Mouse (Mus musculus) forebrain, embryonic 15.5 days (tissue): ENCODE measurements around the gene Kcnk10. TPM values are rescaled to one million over a fixed set of nuclear protein-coding genes. Genes with fewer than 3 reads are reported as not detected.

Experiments used
- ATAC-seq: fragments of 200-750 bp; cut with Nextera tagmentation; replicated peaks from 2 replicates; pipeline ENCODE4 v1.8.0; 2017; ENCODE audit warnings: mild to moderate bottlenecking, moderate TSS enrichment, moderate library complexity
- H3K27ac ChIP-seq: fragments of 300-500 bp; sonication (generic); replicated peaks from 2 replicates; pipeline ENCODE4 v1.5.1; 2015; ENCODE audit warnings: mild to moderate bottlenecking, inconsistent platforms
- H3K27me3 ChIP-seq: fragments of 300-500 bp; sonication (generic); 2 replicates; pipeline ENCODE4 v1.6.1; 2015; ENCODE audit warnings: inconsistent platforms
- H3K36me3 ChIP-seq: fragments of 300-500 bp; sonication (generic); 2 replicates; pipeline ENCODE4 v1.6.1; 2015; ENCODE audit warnings: mild to moderate bottlenecking, inconsistent platforms
- H3K4me1 ChIP-seq: fragments of 300-500 bp; sonication (generic); 2 replicates; pipeline ENCODE4 v1.6.1; 2015; ENCODE audit warnings: inconsistent platforms
- H3K4me2 ChIP-seq: fragments of 300-500 bp; sonication (generic); replicated peaks from 2 replicates; pipeline ENCODE4 v1.6.1; 2015; ENCODE audit warnings: mild to moderate bottlenecking, inconsistent platforms
- H3K4me3 ChIP-seq: fragments of 300-500 bp; sonication (generic); 2 replicates; pipeline ENCODE4 v1.5.1; 2015; ENCODE audit warnings: mild to moderate bottlenecking, inconsistent platforms
- H3K9ac ChIP-seq: fragments of 300-500 bp; sonication (generic); replicated peaks from 2 replicates; pipeline ENCODE4 v1.6.1; 2015; ENCODE audit warnings: mild to moderate bottlenecking, inconsistent platforms
- H3K9me3 ChIP-seq: fragments of 300-500 bp; sonication (generic); 2 replicates; pipeline ENCODE4 v1.6.1; 2016; ENCODE audit warnings: inconsistent platforms
- WGBS: fragments of 180-500 bp; shearing (Covaris S2); methylation state at CpG from one replicate; pipeline ENCODE4 v1.1.7; 2015; ENCODE audit warnings: mixed read lengths; 5-methylcytosine and 5-hydroxymethylcytosine counted together
- polyA plus RNA-seq: library from polyadenylated mRNA; unstranded; fragments of >200 nt; fragmentation: Nextera tagmentation; extraction: Ambion mirVana; gene quantifications from 2 replicates; pipeline ENCODE4 v1.2.1, GENCODE M21; 2015

The Kcnk10 gene
- polyA plus RNA-seq, 1 experiment from 2014 or later, result 51.7 TPM

- Histone ChIP-seq H3K9me3 (no peaks in the 10 kb centered on the region), H3K4me1 (no peaks in the 10 kb centered on the region), H3K36me3 (peaks cover 47% of the 10 kb centered on the region), H3K27ac (no peak overlapping the region), H3K4me2 (no peak overlapping the region), H3K27me3 (no peaks in the 10 kb centered on the region), H3K4me3 (no peak overlapping the region), H3K9ac (no peak overlapping the region)
- no peak for ATAC-seq
- WGBS, result 80% methylated on average over 2 of the region's 2 CpGs
These were observed 140.0 kb downstream of the Kcnk10 start for GRCm38 (mm10) chr12:98438080-98438479.

GRCm38 (mm10) chr12:98430683-98431082, 147.4 kb downstream of the Kcnk10 start:
- Histone ChIP-seq H3K27ac (no peak overlapping the region), H3K9me3 (no peaks in the 10 kb centered on the region), H3K9ac (no peak overlapping the region), H3K4me2 (no peak overlapping the region), H3K36me3 (peaks cover 35% of the 10 kb centered on the region), H3K4me1 (no peaks in the 10 kb centered on the region), H3K27me3 (no peaks in the 10 kb centered on the region), H3K4me3 (no peak overlapping the region)
- ATAC-seq, result no peak
- 89% methylated on average over 5 of the region's 5 CpGs for WGBS

GRCm38 (mm10) chr12:98421340-98421739, 156.8 kb downstream of the Kcnk10 start:
- Histone ChIP-seq H3K27ac (no peak overlapping the region), H3K4me2 (no peak overlapping the region), H3K36me3 (no peaks in the 10 kb centered on the region), H3K27me3 (no peaks in the 10 kb centered on the region), H3K4me1 (no peaks in the 10 kb centered on the region), H3K4me3 (no peak overlapping the region), H3K9ac (no peak overlapping the region), H3K9me3 (no peaks in the 10 kb centered on the region)
- 88% methylated on average over 7 of the region's 7 CpGs for WGBS
- no peak for ATAC-seq

- no peak for ATAC-seq
- 65% methylated on average over 6 of the region's 6 CpGs for WGBS
- H3K27me3 ChIP-seq, result no peaks in the 10 kb centered on the region
- H3K4me1 ChIP-seq, result no peaks in the 10 kb centered on the region
- no peaks in the 10 kb centered on the region for H3K9me3 ChIP-seq
- H3K4me3 ChIP-seq, result no peak overlapping the region
- no peak overlapping the region for H3K4me2 ChIP-seq
- no peaks in the 10 kb centered on the region for H3K36me3 ChIP-seq
- no peak overlapping the region for H3K9ac ChIP-seq
- no peak overlapping the region for H3K27ac ChIP-seq
These were observed 158.3 kb downstream of the Kcnk10 start for GRCm38 (mm10) chr12:98419849-98420248.

- Histone ChIP-seq H3K4me3 (no peak overlapping the region), H3K4me2 (no peak overlapping the region), H3K36me3 (no peaks in the 10 kb centered on the region), H3K9me3 (no peaks in the 10 kb centered on the region), H3K9ac (no peak overlapping the region), H3K27me3 (no peaks in the 10 kb centered on the region), H3K27ac (no peak overlapping the region), H3K4me1 (no peaks in the 10 kb centered on the region)
- WGBS, result 65% methylated on average over 2 of the region's 2 CpGs
- no peak for ATAC-seq
These were observed 168.5 kb downstream of the Kcnk10 start for GRCm38 (mm10) chr12:98409580-98409979.

- Histone ChIP-seq H3K4me2 (no peak overlapping the region), H3K36me3 (no peaks in the 10 kb centered on the region), H3K27me3 (no peaks in the 10 kb centered on the region), H3K9ac (no peak overlapping the region), H3K27ac (no peak overlapping the region), H3K9me3 (no peaks in the 10 kb centered on the region), H3K4me3 (no peak overlapping the region), H3K4me1 (no peaks in the 10 kb centered on the region)
- no peak for ATAC-seq
- WGBS, result 54% methylated on average over 1 of the region's 1 CpGs
These were observed 171.5 kb downstream of the Kcnk10 start for GRCm38 (mm10) chr12:98406598-98406997.

GRCm38 (mm10) chr12:98406076-98406475, 172.0 kb downstream of the Kcnk10 start:
- H3K27ac ChIP-seq, result no peak overlapping the region
- no peaks in the 10 kb centered on the region for H3K9me3 ChIP-seq
- no peak overlapping the region for H3K4me3 ChIP-seq
- H3K4me2 ChIP-seq, result no peak overlapping the region
- no peak overlapping the region for H3K9ac ChIP-seq
- H3K27me3 ChIP-seq, result no peaks in the 10 kb centered on the region
- WGBS, result 28% methylated on average over 4 of the region's 4 CpGs
- H3K36me3 ChIP-seq, result no peaks in the 10 kb centered on the region
- H3K4me1 ChIP-seq, result no peaks in the 10 kb centered on the region
- no peak for ATAC-seq

- no peak overlapping the region for H3K27ac ChIP-seq
- no peaks in the 10 kb centered on the region for H3K9me3 ChIP-seq
- H3K4me2 ChIP-seq, result no peak overlapping the region
- H3K9ac ChIP-seq, result no peak overlapping the region
- H3K4me1 ChIP-seq, result no peaks in the 10 kb centered on the region
- no peak for ATAC-seq
- H3K4me3 ChIP-seq, result no peak overlapping the region
- 86% methylated on average over 4 of the region's 4 CpGs for WGBS
- no peaks in the 10 kb centered on the region for H3K27me3 ChIP-seq
- H3K36me3 ChIP-seq, result no peaks in the 10 kb centered on the region
These were observed 181.5 kb downstream of the Kcnk10 start for GRCm38 (mm10) chr12:98396586-98396985.

- no peak overlapping the region for H3K27ac ChIP-seq
- WGBS, result 88% methylated on average over 5 of the region's 5 CpGs
- no peaks in the 10 kb centered on the region for H3K9me3 ChIP-seq
- no peak overlapping the region for H3K4me3 ChIP-seq
- no peak overlapping the region for H3K9ac ChIP-seq
- no peak for ATAC-seq
- H3K36me3 ChIP-seq, result no peaks in the 10 kb centered on the region
- no peak overlapping the region for H3K4me2 ChIP-seq
- no peaks in the 10 kb centered on the region for H3K4me1 ChIP-seq
- no peaks in the 10 kb centered on the region for H3K27me3 ChIP-seq
These were observed 184.0 kb downstream of the Kcnk10 start for GRCm38 (mm10) chr12:98394115-98394514.

- Histone ChIP-seq H3K4me1 (no peaks in the 10 kb centered on the region), H3K36me3 (no peaks in the 10 kb centered on the region), H3K9me3 (no peaks in the 10 kb centered on the region), H3K4me3 (no peak overlapping the region), H3K9ac (no peak overlapping the region), H3K27me3 (no peaks in the 10 kb centered on the region), H3K4me2 (no peak overlapping the region), H3K27ac (no peak overlapping the region)
- WGBS, result 91% methylated on average over 5 of the region's 5 CpGs
- no peak for ATAC-seq
These were observed 186.8 kb downstream of the Kcnk10 start for GRCm38 (mm10) chr12:98391347-98391746.

GRCm38 (mm10) chr12:98389618-98390017, 188.5 kb downstream of the Kcnk10 start:
- no peak overlapping the region for H3K4me3 ChIP-seq
- no peaks in the 10 kb centered on the region for H3K27me3 ChIP-seq
- H3K27ac ChIP-seq, result no peak overlapping the region
- no peaks in the 10 kb centered on the region for H3K36me3 ChIP-seq
- no peaks in the 10 kb centered on the region for H3K4me1 ChIP-seq
- WGBS, result 89% methylated on average over 4 of the region's 4 CpGs
- no peaks in the 10 kb centered on the region for H3K9me3 ChIP-seq
- H3K4me2 ChIP-seq, result no peak overlapping the region
- no peak overlapping the region for H3K9ac ChIP-seq
- no peak for ATAC-seq
